Mouse (Mus musculus): ENCODE data around the gene Plcb4.
"Not testable (repeated sequence)": the region's sequence is repeated elsewhere in the genome, so short reads cannot be mapped to it uniquely, and the experiment has no call there.

DNA sequence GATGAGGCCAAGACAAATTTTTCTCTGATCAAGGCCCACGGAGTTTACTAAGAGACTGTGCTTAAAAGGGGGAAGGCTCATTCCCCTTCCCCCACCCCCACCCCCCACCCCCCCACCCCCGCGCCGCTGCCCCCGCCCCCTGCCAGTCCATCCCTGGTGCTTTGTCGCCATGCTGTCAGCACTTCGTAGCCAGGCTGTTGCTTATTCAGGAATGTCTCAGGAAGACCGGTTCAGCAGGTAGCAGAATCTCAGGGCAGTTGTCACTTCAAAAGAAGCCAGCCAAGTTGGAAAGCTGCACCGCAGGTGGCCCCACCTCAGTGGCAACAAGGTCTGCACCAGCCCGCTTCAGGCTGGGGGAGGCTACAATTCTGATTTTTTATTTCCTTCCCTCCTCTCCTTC, 331.9 kb downstream of the Plcb4 start:
- TF ChIP-seq CTCF (IDR thresholded peaks at IDR 0.05; ENCODE audit: low read depth); EP300 (optimal IDR thresholded peaks at IDR 0.05): not testable (repeated sequence)
